Mouse (Mus musculus) macrophage (primary cell): Measurements from ENCODE around the gene Aox2. TPM values are rescaled to one million over a fixed set of nuclear protein-coding genes. Genes with fewer than 3 reads are reported as not detected.

Source experiments
- H3K27ac ChIP-seq: fragments of 350-480 bp; formaldehyde crosslinking; 2 replicates; pipeline ENCODE4 v1.9.0; 2021
- H3K36me3 ChIP-seq: fragments of 350-480 bp; formaldehyde crosslinking; 2 replicates; pipeline ENCODE4 v1.9.0; 2021; ENCODE audit errors: inconsistent target
- H3K4me3 ChIP-seq: fragments of 350-480 bp; formaldehyde crosslinking; 2 replicates; pipeline ENCODE4 v1.9.0; 2021; ENCODE audit errors: inconsistent target
- H3K79me2 ChIP-seq: fragments of 350-480 bp; formaldehyde crosslinking; 2 replicates; pipeline ENCODE4 v1.9.0; 2021; ENCODE audit errors: inconsistent target
- WGBS: methylation state at CpG from one replicate; pipeline ENCODE4 v1.1.7; 2026; ENCODE audit warnings: inconsistent platforms; ENCODE audit not compliant: missing documents; 5-methylcytosine and 5-hydroxymethylcytosine counted together
- polyA plus RNA-seq: library from polyadenylated mRNA; stranded (reverse); fragments of 250-400 nt; gene quantifications from 3 replicates; pipeline ENCODE4 v1.2.4, GENCODE M21; 2018; ENCODE audit warnings: inconsistent platforms
- total RNA-seq, 78 experiments: library from RNA; depleted of rRNA; stranded (reverse); fragments of 250-400 nt; gene quantifications; 1 replicate in 9 of 78; 2 replicates in 24 of 78; 3 replicates in 43 of 78; 4 replicates in 2 of 78; pipeline ENCODE4 v1.2.4; 2018; ENCODE audit warnings: inconsistent platforms in 56 of 78

The Aox2 gene
- not detected for total RNA-seq (2018; cell fraction: chromatin; rRNA removed)
- total RNA-seq (2018; cell fraction: cytosol; rRNA removed), result under 1 TPM in 1 of 26 experiments, not detected in 25; 0.04 TPM
- total RNA-seq (2018; cell fraction: nucleus; rRNA removed), result under 1 TPM in 2 of 26 experiments, not detected in 24; 0.13 to 0.15 TPM
- 0.01 TPM in 1 of 3 replicates, not detected in the others for polyA plus RNA-seq

- no peak within 1 kb of the TSS for H3K4me3 ChIP-seq
- no peak within 1 kb of the TSS for H3K27ac ChIP-seq
- no peaks in the 10 kb centered on the region for H3K36me3 ChIP-seq
- no peaks in the 10 kb centered on the region for H3K79me2 ChIP-seq
- WGBS, result 88% methylated on average over 5 of the region's 5 CpGs
Observed at GRCm38 (mm10) chr1:58278026-58278425, at the start of gene Aox2. Gene Aox2, plus strand, starts transcription at chr1:58278326.

- Histone ChIP-seq H3K36me3 (no peaks in the 10 kb centered on the region), H3K79me2 (no peaks in the 10 kb centered on the region), H3K27ac (no peak overlapping the region), H3K4me3 (no peak overlapping the region)
Observed at GRCm38 (mm10) chr1:58228916-58229315, 49.2 kb upstream of the Aox2 start.

DNA sequence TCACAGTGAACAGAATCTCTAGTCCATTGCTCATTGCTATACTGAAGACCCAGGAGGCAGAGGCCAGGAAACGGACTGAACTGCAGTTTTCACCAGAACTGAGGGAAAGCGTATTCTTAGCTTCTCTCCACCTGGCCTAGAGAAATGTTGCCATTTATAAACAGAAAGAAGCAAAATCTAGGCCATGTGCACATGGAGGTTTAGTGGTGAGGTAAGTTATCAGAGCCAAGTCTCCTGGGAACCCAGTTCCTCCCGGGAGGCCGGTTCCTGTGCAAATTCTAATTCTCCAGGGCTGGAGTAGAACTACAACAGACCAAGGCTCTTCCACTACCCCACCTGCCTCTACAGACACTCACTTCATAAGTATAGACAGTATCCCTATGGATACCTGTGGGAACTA is 48.4 kb upstream of the Aox2 start:
- no peaks in the 10 kb centered on the region for H3K79me2 ChIP-seq
- H3K27ac ChIP-seq, result no peak overlapping the region
- WGBS, result 86% methylated on average over 4 of the region's 4 CpGs
- no peaks in the 10 kb centered on the region for H3K36me3 ChIP-seq
- no peak overlapping the region for H3K4me3 ChIP-seq

DNA sequence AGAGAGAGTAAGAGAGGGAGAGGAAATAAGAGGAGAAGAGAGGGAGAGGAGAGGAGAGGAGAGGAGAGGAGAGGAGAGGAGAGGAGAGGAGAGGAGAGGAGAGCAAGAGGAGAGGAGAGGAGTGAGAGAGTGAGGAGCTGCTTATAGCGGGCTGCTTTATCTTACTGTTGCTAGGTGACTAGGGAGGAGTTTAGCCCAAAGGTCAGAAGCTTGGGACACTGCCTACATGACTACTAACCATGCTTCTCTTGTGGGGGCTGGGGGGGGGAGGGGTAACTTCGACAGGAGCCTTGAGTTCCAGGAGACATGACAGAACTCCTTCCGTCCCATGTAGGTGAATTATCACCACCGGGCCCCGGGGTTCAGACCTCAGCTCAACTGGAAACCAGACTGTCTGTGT is 47.6 kb upstream of the Aox2 start:
- no peaks in the 10 kb centered on the region for H3K79me2 ChIP-seq
- no peak overlapping the region for H3K4me3 ChIP-seq
- whole genome bisulfite sequencing, result 82% methylated on average over 5 of the region's 5 CpGs
- no peaks in the 10 kb centered on the region for H3K36me3 ChIP-seq
- no peak overlapping the region for H3K27ac ChIP-seq

DNA sequence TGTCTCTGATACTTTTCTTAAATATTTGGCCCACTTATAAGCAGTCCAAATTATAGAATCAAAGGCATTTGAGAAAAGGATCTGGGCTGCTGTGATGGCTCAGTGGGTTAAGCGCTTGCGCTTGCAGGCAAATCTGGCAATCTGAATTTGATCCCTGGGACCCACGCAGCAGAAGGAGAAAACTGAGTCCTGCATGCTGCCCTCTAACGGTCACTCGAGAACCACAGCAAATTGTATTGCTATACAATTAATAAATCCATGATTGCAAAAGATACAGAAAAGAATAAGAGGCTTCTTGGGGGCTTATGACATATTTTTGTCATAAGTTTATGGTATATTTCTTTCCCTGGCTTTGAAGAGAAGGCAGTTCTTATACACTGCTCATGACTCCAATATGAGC is 42.7 kb upstream of the Aox2 start:
- no peak overlapping the region for H3K27ac ChIP-seq
- 59% methylated on average over 5 of the region's 5 CpGs for WGBS
- H3K79me2 ChIP-seq, result no peaks in the 10 kb centered on the region
- no peaks in the 10 kb centered on the region for H3K36me3 ChIP-seq
- H3K4me3 ChIP-seq, result no peak overlapping the region

GRCm38 (mm10) chr1:58237527-58238299 is 40.4 kb upstream of the Aox2 start:
- no peaks in the 10 kb centered on the region for H3K36me3 ChIP-seq
- no peaks in the 10 kb centered on the region for H3K79me2 ChIP-seq
- no peak overlapping the region for H3K4me3 ChIP-seq
- WGBS, result 93% methylated on average over 4 of the region's 4 CpGs
- no peak overlapping the region for H3K27ac ChIP-seq

- Histone ChIP-seq H3K27ac (no peak overlapping the region), H3K36me3 (no peaks in the 10 kb centered on the region), H3K4me3 (no peak overlapping the region), H3K79me2 (no peaks in the 10 kb centered on the region)
- WGBS, result 96% methylated on average over 5 of the region's 5 CpGs
Observed at GRCm38 (mm10) chr1:58238440-58238839, 39.7 kb upstream of the Aox2 start.

DNA sequence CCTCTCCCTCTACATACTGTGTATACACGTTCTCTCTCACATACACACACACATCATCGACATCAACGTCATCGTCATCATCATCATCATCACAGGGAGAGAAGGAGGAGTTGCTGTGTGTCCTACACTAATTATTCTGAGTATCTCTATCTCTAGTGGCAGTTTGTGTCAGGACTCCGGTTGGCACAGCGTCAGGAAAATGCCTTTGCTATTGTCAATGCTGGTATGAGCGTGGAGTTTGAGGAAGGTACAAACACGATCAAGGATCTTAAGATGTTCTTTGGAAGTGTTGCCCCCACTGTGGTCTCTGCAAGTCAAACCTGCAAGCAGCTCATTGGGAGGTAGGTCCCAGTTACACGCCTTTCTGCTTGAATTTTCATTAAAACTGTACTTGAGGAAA is 39.2 kb upstream of the Aox2 start:
- no peaks in the 10 kb centered on the region for H3K79me2 ChIP-seq
- no peak overlapping the region for H3K4me3 ChIP-seq
- no peak overlapping the region for H3K27ac ChIP-seq
- 91% methylated on average over 9 of the region's 9 CpGs for WGBS
- H3K36me3 ChIP-seq, result no peaks in the 10 kb centered on the region

DNA sequence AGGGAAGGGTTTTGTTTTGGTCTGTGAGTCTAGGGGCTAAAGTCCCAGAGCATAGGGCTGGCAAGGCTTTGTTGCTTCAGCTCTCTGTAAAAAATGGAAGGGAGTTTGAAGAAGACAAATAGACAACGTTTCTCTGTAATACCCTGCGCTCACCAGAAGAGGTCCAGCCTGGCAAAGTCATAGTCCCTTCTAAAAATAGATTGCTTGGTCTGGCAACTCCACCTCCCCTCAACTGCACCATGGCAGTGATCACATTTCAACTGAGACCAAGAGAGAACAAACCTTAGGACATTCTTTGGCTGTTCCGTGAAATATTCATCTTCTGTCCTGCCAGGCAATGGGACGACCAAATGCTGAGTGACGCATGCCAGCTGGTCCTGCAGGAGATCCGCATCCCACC is 37.8 kb upstream of the Aox2 start:
- Histone ChIP-seq H3K27ac (no peak overlapping the region), H3K36me3 (no peaks in the 10 kb centered on the region), H3K79me2 (no peaks in the 10 kb centered on the region), H3K4me3 (no peak overlapping the region)
- WGBS, result 70% methylated on average over 6 of the region's 6 CpGs

DNA sequence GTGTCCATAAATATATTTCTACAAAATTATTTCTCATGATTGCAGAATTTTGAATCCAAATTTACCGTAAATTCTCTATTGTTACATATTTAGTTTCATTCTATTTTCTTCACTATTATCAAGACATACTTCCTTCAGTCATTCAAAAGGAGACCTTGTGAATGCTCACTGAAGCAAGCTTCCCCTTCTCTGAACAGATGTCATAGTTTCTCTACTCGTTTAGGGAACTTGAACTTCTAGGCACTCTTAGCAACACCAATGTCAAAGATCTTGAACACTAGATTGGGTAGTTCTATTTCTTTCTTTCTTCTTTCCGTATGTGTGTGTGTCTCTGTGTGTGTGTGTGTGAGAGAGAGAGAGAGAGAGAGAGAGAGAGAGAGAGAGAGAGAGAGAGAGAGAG is 33.6 kb upstream of the Aox2 start:
- H3K4me3 ChIP-seq, result no peak overlapping the region
- no peaks in the 10 kb centered on the region for H3K36me3 ChIP-seq
- no peak overlapping the region for H3K27ac ChIP-seq
- no peaks in the 10 kb centered on the region for H3K79me2 ChIP-seq
- 18% methylated on average over 3 of the region's 3 CpGs for WGBS

DNA sequence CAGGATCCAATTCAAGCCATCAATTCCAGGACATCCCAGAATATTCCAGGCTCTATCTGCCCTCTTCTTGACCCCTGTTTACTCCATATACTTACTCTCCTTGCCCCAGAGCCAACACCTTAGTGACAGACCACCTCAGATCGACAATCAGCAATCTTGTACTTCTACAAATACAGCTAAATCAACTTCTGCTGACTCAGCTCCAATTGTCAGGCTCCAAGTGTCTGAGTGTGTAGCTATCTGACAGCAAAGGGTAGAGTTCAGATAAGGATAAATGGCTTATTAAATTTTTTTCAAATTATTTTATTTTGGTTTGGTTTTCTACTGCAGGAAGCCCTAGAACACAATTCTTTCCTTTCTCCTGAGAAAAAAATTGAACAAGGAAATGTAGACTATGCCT is 29.6 kb upstream of the Aox2 start:
- no peaks in the 10 kb centered on the region for H3K79me2 ChIP-seq
- H3K36me3 ChIP-seq, result no peaks in the 10 kb centered on the region
- H3K4me3 ChIP-seq, result no peak overlapping the region
- 71% methylated on average over 1 of the region's 1 CpGs for WGBS
- no peak overlapping the region for H3K27ac ChIP-seq

GRCm38 (mm10) chr1:58253466-58253865 is 24.7 kb upstream of the Aox2 start:
- Histone ChIP-seq H3K27ac (no peak overlapping the region), H3K4me3 (no peak overlapping the region), H3K36me3 (no peaks in the 10 kb centered on the region), H3K79me2 (no peaks in the 10 kb centered on the region)
- 81% methylated on average over 11 of the region's 11 CpGs for WGBS

DNA sequence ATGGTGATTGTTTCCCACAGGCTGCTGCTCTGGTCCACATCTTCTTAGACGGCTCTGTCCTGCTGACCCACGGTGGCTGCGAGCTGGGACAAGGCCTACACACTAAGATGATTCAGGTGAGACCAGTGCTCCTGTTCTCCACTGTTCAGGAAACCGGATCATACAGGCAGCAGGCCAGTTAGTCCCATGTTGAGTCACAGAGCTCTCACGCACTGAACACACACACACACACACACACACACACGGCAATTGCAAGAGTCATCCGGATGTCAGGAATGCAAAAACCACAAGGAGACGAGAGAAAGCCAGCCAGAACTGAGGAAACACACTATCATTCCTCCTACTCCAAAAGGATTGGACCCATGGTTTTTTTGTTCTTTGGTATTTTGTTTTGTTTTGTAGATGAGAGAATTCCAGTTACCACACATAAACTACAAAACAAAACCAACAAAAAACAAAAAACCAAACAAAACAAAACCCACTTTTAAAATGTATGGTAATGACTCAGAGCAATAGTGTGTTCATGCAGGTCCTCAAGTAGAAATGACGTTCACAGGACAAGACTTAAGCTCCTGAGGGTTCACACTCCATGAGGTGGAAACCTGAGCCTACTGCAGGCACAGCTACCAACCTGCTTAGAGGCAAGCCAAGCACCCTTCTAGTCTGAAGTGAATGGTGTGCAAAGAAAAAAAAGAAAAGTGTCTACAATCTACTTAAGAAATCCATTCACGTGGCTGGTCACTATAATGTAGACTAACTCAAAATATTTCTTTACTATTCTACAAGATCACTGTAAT is 20.7 kb upstream of the Aox2 start:
- Histone ChIP-seq H3K79me2 (no peaks in the 10 kb centered on the region), H3K36me3 (no peaks in the 10 kb centered on the region), H3K4me3 (no peak overlapping the region), H3K27ac (no peak overlapping the region)
- 93% methylated on average over 10 of the region's 10 CpGs for WGBS

- H3K36me3 ChIP-seq, result no peaks in the 10 kb centered on the region
- no peak overlapping the region for H3K27ac ChIP-seq
- 82% methylated on average over 3 of the region's 3 CpGs for WGBS
- H3K4me3 ChIP-seq, result no peak overlapping the region
- no peaks in the 10 kb centered on the region for H3K79me2 ChIP-seq
Observed at GRCm38 (mm10) chr1:58260311-58260710, 17.8 kb upstream of the Aox2 start.

- 66% methylated on average over 2 of the region's 2 CpGs for WGBS
- H3K36me3 ChIP-seq, result no peaks in the 10 kb centered on the region
- no peak overlapping the region for H3K4me3 ChIP-seq
- no peaks in the 10 kb centered on the region for H3K79me2 ChIP-seq
- H3K27ac ChIP-seq, result no peak overlapping the region
Observed at GRCm38 (mm10) chr1:58268231-58268630, 9.9 kb upstream of the Aox2 start.
